ENCODE assay signal across 22 mouse cellular contexts in the genomic region with DNA sequence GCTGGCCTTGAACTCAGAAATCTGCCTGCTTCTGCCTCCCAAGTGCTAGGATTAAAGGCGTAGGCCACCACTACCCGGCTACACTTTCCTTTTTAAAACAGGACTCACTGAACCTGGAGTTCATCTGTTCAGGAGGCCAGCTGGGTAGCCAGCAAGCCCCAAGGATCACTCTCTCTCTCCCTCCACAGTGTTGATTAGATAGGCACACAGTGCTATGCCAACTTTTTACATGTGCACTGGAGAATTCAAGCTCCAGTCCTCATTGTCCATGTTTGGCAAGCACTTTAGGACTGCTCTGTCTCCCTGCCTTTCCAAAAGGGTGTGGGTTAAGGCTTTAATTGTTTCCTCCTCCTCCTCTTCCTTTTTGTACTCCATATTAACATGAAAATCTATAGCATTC. TPM values are rescaled to one million over a fixed set of nuclear protein-coding genes. Genes with fewer than 3 reads are reported as not detected.
DNase-seq lines count a peak whose midpoint lies in the region; ATAC-seq and TF ChIP-seq lines count a peak whose summit lies in the region.
"Had no signal": no experiment of that assay in that cellular context is flagged by ENCODE, and none has a peak within 500 bp of the region (broad histone marks: within the 10 kb centered on the region; RNA-seq: fewer than 3 reads in every experiment).

No protein-coding gene starts in this region.

- H3K4me3 ChIP-seq in hindbrain, embryonic 14.5 days (replicated peaks; ENCODE audit: low read length), result no peak overlapping the region
- H3K4me3 ChIP-seq in hindbrain, embryonic 16.5 days (ENCODE audit: low read length), result no peak overlapping the region
- no peak overlapping the region for H3K4me3 ChIP-seq in MEL (ENCODE audit: control insufficient read depth in 1 of 2, insufficient read depth in 1 of 2, low read depth in 2 of 2, low read length in 2 of 2)
- 0 out of 2 replicates have a peak overlapping the region, but pooled peaks have one; percentile 3 for H3K4me3 ChIP-seq in liver, embryonic 16.5 days (ENCODE audit: low read depth, low read length)
- H3K4me3 ChIP-seq: embryonic facial prominence, embryonic 12.5 days; midbrain, embryonic 12.5 days had no signal

- peaks cover 20% of the 10 kb centered on the region for H3K79me2 ChIP-seq in MEL (ENCODE audit: control insufficient read depth, insufficient read depth, low read length, poor library complexity)

- no peak for TF ChIP-seq POLR2A in MEL (IDR thresholded peaks at IDR 0.05; ENCODE audit: control insufficient read depth in 1 of 2, insufficient read depth in 1 of 2, low read depth in 1 of 2, low read length in 2 of 2, poor library complexity in 1 of 2)
- no peak for TF ChIP-seq POLR2A in brain, embryonic 14.5 days (IDR thresholded peaks at IDR 0.05; ENCODE audit: borderline replicate concordance, extremely low read depth, insufficient read depth, insufficient read length, poor library complexity, severe bottlenecking)

- peaks cover 47% of the 10 kb centered on the region for H3K4me1 ChIP-seq in hindbrain, embryonic 14.5 days (replicated peaks; ENCODE audit: control insufficient read depth, insufficient read depth, low read length)
- peaks cover 20% of the 10 kb centered on the region for H3K4me1 ChIP-seq in hindbrain, embryonic 16.5 days (ENCODE audit: control insufficient read depth, insufficient read depth, low read depth, low read length)
- peaks cover 13 to 19% of the 10 kb centered on the region in 2 experiments for H3K4me1 ChIP-seq in MEL (ENCODE audit: control insufficient read depth in 1 of 2, insufficient read depth in 2 of 2, low read length in 2 of 2)
- H3K4me1 ChIP-seq in liver, embryonic 16.5 days (ENCODE audit: control insufficient read depth, low read depth, low read length), result peaks cover 21% of the 10 kb centered on the region

- TF ChIP-seq EP300 in MEL (IDR thresholded peaks at IDR 0.05; ENCODE audit: low read depth in 1 of 2, low read length in 2 of 2), result no peak

- H3K9me3 ChIP-seq in hindbrain, embryonic 14.5 days (ENCODE audit: control insufficient read depth, low read length), result no peaks in the 10 kb centered on the region
- H3K9me3 ChIP-seq in hindbrain, embryonic 16.5 days (ENCODE audit: control insufficient read depth, low read length), result no peaks in the 10 kb centered on the region
- H3K9me3 ChIP-seq in MEL (replicated peaks; ENCODE audit: insufficient read depth, low read length), result no peaks in the 10 kb centered on the region
- H3K9me3 ChIP-seq in liver, embryonic 16.5 days (replicated peaks; ENCODE audit: control insufficient read depth, low read length), result no peaks in the 10 kb centered on the region
- H3K9me3 ChIP-seq: embryonic facial prominence, embryonic 12.5 days; midbrain, embryonic 12.5 days had no signal

- no peak overlapping the region for H3K9ac ChIP-seq in hindbrain, embryonic 14.5 days
- no peak overlapping the region for H3K9ac ChIP-seq in hindbrain, embryonic 16.5 days (ENCODE audit: low read depth, low read length)
- H3K9ac ChIP-seq in MEL (ENCODE audit: control insufficient read depth, low read depth, low read length, poor library complexity, severe bottlenecking), result no peak overlapping the region
- no peak overlapping the region for H3K9ac ChIP-seq in liver, embryonic 16.5 days (ENCODE audit: low read depth, low read length)
- H3K9ac ChIP-seq: embryonic facial prominence, embryonic 12.5 days; lung, embryonic 14.5 days; midbrain, embryonic 12.5 days had no signal

- H3K27ac ChIP-seq in hindbrain, embryonic 14.5 days, result no peak overlapping the region
- no peak overlapping the region for H3K27ac ChIP-seq in hindbrain, embryonic 16.5 days (ENCODE audit: low read depth, low read length)
- no peak overlapping the region for H3K27ac ChIP-seq in MEL (ENCODE audit: control insufficient read depth, low read depth, low read length)
- H3K27ac ChIP-seq in liver, embryonic 16.5 days (ENCODE audit: low read length), result no peak overlapping the region
- H3K27ac ChIP-seq: embryonic facial prominence, embryonic 12.5 days; midbrain, embryonic 12.5 days had no signal

- DNase-seq in hindbrain, embryonic 14.5 days (ENCODE audit: low spot score), result no peak
- no peak for DNase-seq in MEL (ENCODE audit: low read depth, low spot score)
- DNase-seq in brain, embryonic 14.5 days (ENCODE audit: low read depth), result peak; percentile 7
- no peak for DNase-seq in left cerebral cortex, postnatal 36 days (ENCODE audit: low spot score in 2 of 2)
- no peak for DNase-seq in thymus, postnatal 14 days
- DNase-seq: cerebellum, adult 11 months; cerebellum, postnatal 36 days; kidney, adult 18-20 months; kidney, postnatal 36 days; lung, embryonic 14.5 days; right cerebral cortex, adult 18-20 months; thymus, adult 18-20 months had no signal

- H3K36me3 ChIP-seq in hindbrain, embryonic 14.5 days (replicated peaks; ENCODE audit: control insufficient read depth, insufficient read depth), result no peaks in the 10 kb centered on the region
- no peaks in the 10 kb centered on the region for H3K36me3 ChIP-seq in hindbrain, embryonic 16.5 days (ENCODE audit: control insufficient read depth, insufficient read depth, low read length)
- peaks cover 4 to 16% of the 10 kb centered on the region in 2 experiments; a peak in 3 of 4 replicates for H3K36me3 ChIP-seq in MEL (ENCODE audit: control insufficient read depth in 1 of 2, insufficient read depth in 2 of 2, low read length in 2 of 2)
- H3K36me3 ChIP-seq in liver, embryonic 16.5 days (ENCODE audit: control insufficient read depth, insufficient read depth), result no peaks in the 10 kb centered on the region; the same call in 1 of the 2 replicates
- H3K36me3 ChIP-seq: embryonic facial prominence, embryonic 12.5 days; midbrain, embryonic 12.5 days had no signal

- no peak for TF ChIP-seq CTCF in MEL (IDR thresholded peaks at IDR 0.05 in 2 of 3, conservative IDR thresholded peaks at IDR 0.05 in 1 of 3; ENCODE audit: control insufficient read depth in 1 of 3, insufficient read depth in 1 of 3, low read depth in 2 of 3, low read length in 3 of 3, poor library complexity in 1 of 3, severe bottlenecking in 1 of 3)
- no peak for TF ChIP-seq CTCF in brain, embryonic 14.5 days (IDR thresholded peaks at IDR 0.05; ENCODE audit: borderline replicate concordance, extremely low read depth, insufficient read depth, insufficient read length)

- no peaks in the 10 kb centered on the region for H3K27me3 ChIP-seq in hindbrain, embryonic 14.5 days (ENCODE audit: control insufficient read depth, insufficient read depth, low read length)
- H3K27me3 ChIP-seq in hindbrain, embryonic 16.5 days (replicated peaks; ENCODE audit: control insufficient read depth, insufficient read depth, low read length), result no peaks in the 10 kb centered on the region
- H3K27me3 ChIP-seq in MEL (ENCODE audit: control insufficient read depth in 1 of 2, insufficient read depth in 2 of 2, low read length in 2 of 2), result no peaks in the 10 kb centered on the region
- H3K27me3 ChIP-seq in liver, embryonic 16.5 days (ENCODE audit: control insufficient read depth, insufficient read depth, low read depth, low read length), result no peaks in the 10 kb centered on the region
- H3K27me3 ChIP-seq: CH12.LX; embryonic facial prominence, embryonic 12.5 days; midbrain, embryonic 12.5 days had no signal

- no peak for TF ChIP-seq RAD21 in MEL (IDR thresholded peaks at IDR 0.05; ENCODE audit: low read depth, low read length)

- 92% methylated on average over 2 of the region's 2 CpGs for WGBS in hindbrain, embryonic 14.5 days
- 91% methylated on average over 2 of the region's 2 CpGs for WGBS in hindbrain, embryonic 16.5 days
- WGBS in liver, embryonic 16.5 days (ENCODE audit: insufficient replicate concordance), result 61% methylated on average over 2 of the region's 2 CpGs

- intact Hi-C loops in left cerebral cortex, postnatal 36 days (cut with DNase I), result no loop called here

- H3K4me2 ChIP-seq in hindbrain, embryonic 14.5 days (replicated peaks), result peak overlapping the region; percentile 25
- no peak overlapping the region; the same call in 1 of the 2 replicates for H3K4me2 ChIP-seq in hindbrain, embryonic 16.5 days (ENCODE audit: low read length)
- H3K4me2 ChIP-seq in liver, embryonic 16.5 days (ENCODE audit: low read depth, low read length), result no peak overlapping the region
- H3K4me2 ChIP-seq: embryonic facial prominence, embryonic 12.5 days; lung, embryonic 14.5 days; midbrain, embryonic 12.5 days had no signal

- ATAC-seq in hindbrain, embryonic 14.5 days (ENCODE audit: low FRiP score), result no peak
- ATAC-seq in hindbrain, embryonic 16.5 days, result no peak
- ATAC-seq in liver, embryonic 16.5 days (ENCODE audit: low read depth), result no peak

RNA-seq across cellular contexts. Expression of a gene that starts 3.9 kb away (rescaled TPM):
- not detected in 2 replicates for polyA plus RNA-seq in hindbrain, embryonic 14.5 days (2014; fragmentation: Nextera tagmentation; extraction: Ambion mirVana)
- polyA plus RNA-seq in hindbrain, embryonic 16.5 days (2015; fragmentation: Nextera tagmentation; extraction: Ambion mirVana), result not detected in 2 replicates
- total RNA-seq in MEL (2012; rRNA removed), result 0.04 TPM in 1 of 2 replicates, not detected in the other
- not detected for polyA plus RNA-seq in MEL (2012; ENCODE audit: insufficient read depth in 1 of 2, insufficient read length in 2 of 2, low read depth in 1 of 2, low replicate concordance in 2 of 2, missing spikeins in 1 of 2)
- not detected in 2 replicates for polyA plus RNA-seq in brain, embryonic 14.5 days (2012; rRNA removed)
- polyA plus RNA-seq in liver, embryonic 16.5 days (2015; fragmentation: Nextera tagmentation; extraction: Ambion mirVana), result not detected in 2 replicates
- 1 to 10 TPM in 1 of 2 experiments, not detected in 1; 4.8 TPM for total RNA-seq in left cerebral cortex, postnatal 36 days (2021)
- total RNA-seq: adrenal gland, postnatal 4 days had no signal
- polyA plus RNA-seq: embryonic facial prominence, embryonic 12.5 days; hindbrain, embryonic 11.5 days; lung, embryonic 14.5 days; midbrain, embryonic 12.5 days; neural tube, embryonic 14.5 days had no signal

RNA-seq across cellular contexts. Expression of a gene that starts 4.4 kb away (rescaled TPM):
- polyA plus RNA-seq in hindbrain, embryonic 14.5 days (2014; fragmentation: Nextera tagmentation; extraction: Ambion mirVana), result 25.6 and 25.7 TPM in 2 replicates
- 14.7 and 17.5 TPM in 2 replicates for polyA plus RNA-seq in hindbrain, embryonic 16.5 days (2015; fragmentation: Nextera tagmentation; extraction: Ambion mirVana)
- 20.4 and 21.7 TPM in 2 replicates for total RNA-seq in MEL (2012; rRNA removed)
- 10 to 100 TPM in 1 of 2 experiments, not detected in 1; 21.2 TPM for polyA plus RNA-seq in MEL (2012; ENCODE audit: insufficient read depth in 1 of 2, insufficient read length in 2 of 2, low read depth in 1 of 2, low replicate concordance in 2 of 2, missing spikeins in 1 of 2)
- polyA plus RNA-seq in brain, embryonic 14.5 days (2012; rRNA removed), result 48.3 and 52.9 TPM in 2 replicates
- 4.4 and 5.3 TPM in 2 replicates for polyA plus RNA-seq in liver, embryonic 16.5 days (2015; fragmentation: Nextera tagmentation; extraction: Ambion mirVana)
- 100 to 1,000 TPM; 114 to 134 TPM for total RNA-seq in left cerebral cortex, postnatal 36 days (2021)

RNA-seq across cellular contexts. Expression of a gene that starts 8.3 kb away (rescaled TPM):
- polyA plus RNA-seq in hindbrain, embryonic 14.5 days (2014; fragmentation: Nextera tagmentation; extraction: Ambion mirVana), result 169 and 177 TPM in 2 replicates
- polyA plus RNA-seq in hindbrain, embryonic 16.5 days (2015; fragmentation: Nextera tagmentation; extraction: Ambion mirVana), result 165 and 189 TPM in 2 replicates
- total RNA-seq in MEL (2012; rRNA removed), result 275 and 283 TPM in 2 replicates
- 100 to 1,000 TPM in 1 of 2 experiments, not detected in 1; 253 TPM for polyA plus RNA-seq in MEL (2012; ENCODE audit: insufficient read depth in 1 of 2, insufficient read length in 2 of 2, low read depth in 1 of 2, low replicate concordance in 2 of 2, missing spikeins in 1 of 2)
- polyA plus RNA-seq in brain, embryonic 14.5 days (2012; rRNA removed), result 95.9 and 145 TPM in 2 replicates
- polyA plus RNA-seq in liver, embryonic 16.5 days (2015; fragmentation: Nextera tagmentation; extraction: Ambion mirVana), result 102 and 116 TPM in 2 replicates
- 10 to 100 TPM; 50.4 to 51.7 TPM for total RNA-seq in left cerebral cortex, postnatal 36 days (2021)

RNA-seq across cellular contexts. Expression of a gene that starts 10.9 kb away (rescaled TPM):
- not detected in 2 replicates for polyA plus RNA-seq in hindbrain, embryonic 14.5 days (2014; fragmentation: Nextera tagmentation; extraction: Ambion mirVana)
- 0.04 TPM in 1 of 2 replicates, not detected in the other for polyA plus RNA-seq in hindbrain, embryonic 16.5 days (2015; fragmentation: Nextera tagmentation; extraction: Ambion mirVana)
- 0.04 TPM in 1 of 2 replicates, not detected in the other for total RNA-seq in MEL (2012; rRNA removed)
- under 1 TPM in 1 of 2 experiments, not detected in 1; 0.13 TPM for polyA plus RNA-seq in MEL (2012; ENCODE audit: insufficient read depth in 1 of 2, insufficient read length in 2 of 2, low read depth in 1 of 2, low replicate concordance in 2 of 2, missing spikeins in 1 of 2)
- not detected in 2 replicates for polyA plus RNA-seq in brain, embryonic 14.5 days (2012; rRNA removed)
- polyA plus RNA-seq in liver, embryonic 16.5 days (2015; fragmentation: Nextera tagmentation; extraction: Ambion mirVana), result not detected in 2 replicates
- under 1 TPM in 1 of 2 experiments, not detected in 1; 0.20 TPM for total RNA-seq in left cerebral cortex, postnatal 36 days (2021)
- total RNA-seq: adrenal gland, postnatal 4 days; CH12.LX; gastrocnemius, adult 18-20 months had no signal
- polyA plus RNA-seq: embryonic facial prominence, embryonic 12.5 days; limb, embryonic 11.5 days; midbrain, embryonic 12.5 days; neural tube, embryonic 14.5 days had no signal

RNA-seq across cellular contexts. Expression of a gene that starts 30.7 kb away (rescaled TPM):
- polyA plus RNA-seq in hindbrain, embryonic 14.5 days (2014; fragmentation: Nextera tagmentation; extraction: Ambion mirVana), result 22.0 and 23.1 TPM in 2 replicates
- 28.5 and 32.4 TPM in 2 replicates for polyA plus RNA-seq in hindbrain, embryonic 16.5 days (2015; fragmentation: Nextera tagmentation; extraction: Ambion mirVana)
- total RNA-seq in MEL (2012; rRNA removed), result 11.7 and 13.9 TPM in 2 replicates
- 10 to 100 TPM in 1 of 2 experiments, not detected in 1; 69.9 TPM for polyA plus RNA-seq in MEL (2012; ENCODE audit: insufficient read depth in 1 of 2, insufficient read length in 2 of 2, low read depth in 1 of 2, low replicate concordance in 2 of 2, missing spikeins in 1 of 2)
- 56.2 and 59.4 TPM in 2 replicates for polyA plus RNA-seq in brain, embryonic 14.5 days (2012; rRNA removed)
- polyA plus RNA-seq in liver, embryonic 16.5 days (2015; fragmentation: Nextera tagmentation; extraction: Ambion mirVana), result 1.5 and 2.2 TPM in 2 replicates
- total RNA-seq in left cerebral cortex, postnatal 36 days (2021), result 100 to 1,000 TPM; 162 to 163 TPM
